Mouse (Mus musculus) brain, embryonic 18.5 days (tissue): ENCODE results near the gene Kctd12.

Source experiments
- DNase-seq: peaks from one replicate; pipeline ENCODE4 v3.0.0-alpha.2; 2012; ENCODE audit warnings: low read depth, low spot score

Kctd12 gene

GRCm38 (mm10) chr14:102965841-102966240 is 16.6 kb downstream of the Kctd12 start:
- DNase-seq: no peak

- no peak for DNase-seq
Observed at GRCm38 (mm10) chr14:102962019-102962418, 20.4 kb downstream of the Kctd12 start.

GRCm38 (mm10) chr14:102953511-102953910 is 28.9 kb downstream of the Kctd12 start:
- DNase-seq: no peak

GRCm38 (mm10) chr14:102951974-102952373 is 30.5 kb downstream of the Kctd12 start:
- DNase-seq: no peak

GRCm38 (mm10) chr14:102947796-102948195 is 34.6 kb downstream of the Kctd12 start:
- no peak for DNase-seq

- no peak for DNase-seq
Observed at GRCm38 (mm10) chr14:102942222-102942843, 40.1 kb downstream of the Kctd12 start.

GRCm38 (mm10) chr14:102934878-102935277 is 47.6 kb downstream of the Kctd12 start:
- DNase-seq: no peak

GRCm38 (mm10) chr14:102930933-102931332 is 51.5 kb downstream of the Kctd12 start:
- no peak for DNase-seq

- DNase-seq: no peak
Observed at GRCm38 (mm10) chr14:102929545-102929944, 52.9 kb downstream of the Kctd12 start.

GRCm38 (mm10) chr14:102927847-102928466 is 54.5 kb downstream of the Kctd12 start:
- DNase-seq: no peak
